Mouse (Mus musculus): ENCODE results near the gene Ankrd13b.

GRCm38 (mm10) chr11:77491502-77492291, 2.2 kb upstream of the Ankrd13b start:
- no peak; the same call in 1 of the 2 replicates for TF ChIP-seq CTCF (IDR thresholded peaks at IDR 0.05)
- 0 out of 2 replicates have a peak, but pooled peaks have one; percentile 15 for TF ChIP-seq EP300 (IDR thresholded peaks at IDR 0.05; ENCODE audit: insufficient read depth, low read depth, low read length)
